ENCODE assay signal across 8 mouse cellular contexts in genomic region chr5:21672812-21673635, GRCm38 (mm10). TPM values are rescaled to one million over a fixed set of nuclear protein-coding genes. Genes with fewer than 3 reads are reported as not detected.
DNase-seq lines count a peak whose midpoint lies in the region; ATAC-seq and TF ChIP-seq lines count a peak whose summit lies in the region.

No protein-coding gene starts in this region.

- peak overlapping the region; percentile 51 for H3K4me2 ChIP-seq in lung, embryonic 14.5 days
- peak overlapping the region; percentile 35 for H3K4me2 ChIP-seq in hindbrain, embryonic 16.5 days (ENCODE audit: low read length)

- DNase-seq in lung, embryonic 14.5 days, result peak; percentile 26
- no peak for DNase-seq in lung, postnatal 14 days
- DNase-seq in c-Kit-positive CD71-positive TER-119-negative erythroid progenitor cells, embryonic 14.5 days (ENCODE audit: low read depth), result peak; percentile 73
- DNase-seq in frontal cortex, adult 2 months (ENCODE audit: extremely low spot score in 1 of 2, low spot score in 1 of 2), result no peak
- no peak for DNase-seq in layer of hippocampus, adult 9-11 months
- no peak for DNase-seq in adrenal gland, postnatal 36 days

- 30% methylated on average over 23 of the region's 23 CpGs for WGBS in lung, embryonic 14.5 days
- 44% methylated on average over 23 of the region's 23 CpGs for WGBS in hindbrain, embryonic 16.5 days

- H3K36me3 ChIP-seq in lung, embryonic 14.5 days (ENCODE audit: insufficient read depth), result peaks cover 13% of the 10 kb centered on the region; the same call in 1 of the 2 replicates
- H3K36me3 ChIP-seq in hindbrain, embryonic 16.5 days (ENCODE audit: control insufficient read depth, insufficient read depth, low read length), result no peaks in the 10 kb centered on the region; the same call in 1 of the 2 replicates

- H3K9me3 ChIP-seq in lung, embryonic 14.5 days (ENCODE audit: low read depth, low read length), result no peaks in the 10 kb centered on the region
- H3K9me3 ChIP-seq in hindbrain, embryonic 16.5 days (ENCODE audit: control insufficient read depth, low read length), result no peaks in the 10 kb centered on the region

- TF ChIP-seq CTCF in lung, embryonic 14.5 days (IDR thresholded peaks at IDR 0.05; ENCODE audit: low read depth), result no peak

- no peak; the same call in 1 of the 2 replicates for ATAC-seq in lung, embryonic 14.5 days (ENCODE audit: insufficient read depth)
- peak; percentile 74 for ATAC-seq in hindbrain, embryonic 16.5 days
- ATAC-seq in megakaryocyte-erythroid progenitor cell, adult 5-6 weeks (replicated peaks; ENCODE audit: low FRiP score, low TSS enrichment, poor library complexity, severe bottlenecking), result peak; percentile 96

- peak overlapping the region; percentile 13; the same call in 1 of the 2 replicates for H3K4me3 ChIP-seq in lung, embryonic 14.5 days (ENCODE audit: low read depth, low read length)
- H3K4me3 ChIP-seq in hindbrain, embryonic 16.5 days (ENCODE audit: low read length), result 0 out of 2 replicates have a peak overlapping the region, but pooled peaks have one; percentile 4

- H3K27me3 ChIP-seq in lung, embryonic 14.5 days (ENCODE audit: insufficient read depth, low read length), result no peaks in the 10 kb centered on the region
- H3K27me3 ChIP-seq in hindbrain, embryonic 16.5 days (replicated peaks; ENCODE audit: control insufficient read depth, insufficient read depth, low read length), result no peaks in the 10 kb centered on the region

- H3K9ac ChIP-seq in lung, embryonic 14.5 days, result no peak overlapping the region
- no peak overlapping the region for H3K9ac ChIP-seq in hindbrain, embryonic 16.5 days (ENCODE audit: low read depth, low read length)

- H3K27ac ChIP-seq in lung, embryonic 14.5 days (ENCODE audit: low read depth), result no peak overlapping the region
- no peak overlapping the region for H3K27ac ChIP-seq in hindbrain, embryonic 16.5 days (ENCODE audit: low read depth, low read length)

- no peaks in the 10 kb centered on the region for H3K4me1 ChIP-seq in lung, embryonic 14.5 days (ENCODE audit: insufficient read depth)
- no peaks in the 10 kb centered on the region; the same call in 1 of the 2 replicates for H3K4me1 ChIP-seq in hindbrain, embryonic 16.5 days (ENCODE audit: control insufficient read depth, insufficient read depth, low read depth, low read length)

RNA-seq across cellular contexts. Expression of gene Armc10, which starts 27.4 kb away (rescaled TPM):
- polyA plus RNA-seq in lung, embryonic 14.5 days (2014; fragmentation: Nextera tagmentation; extraction: Ambion mirVana), result 53.6 and 54.4 TPM in 2 replicates
- polyA plus RNA-seq in hindbrain, embryonic 16.5 days (2015; fragmentation: Nextera tagmentation; extraction: Ambion mirVana), result 40.5 and 45.3 TPM in 2 replicates
- 22.5 and 43.9 TPM in 2 replicates for total RNA-seq in megakaryocyte-erythroid progenitor cell, adult 5-6 weeks (2014; fragmentation: Nextera tagmentation)
- total RNA-seq in megakaryocyte-erythroid progenitor cell, adult 5-6 weeks (2017), result 49.9 and 69.3 TPM in 2 replicates
- 26.6 and 27.2 TPM in 2 replicates for polyA plus RNA-seq in frontal cortex, adult 2 months (2012; rRNA removed)
- 10 to 100 TPM; 11.4 to 28.0 TPM for total RNA-seq in adrenal gland, postnatal 36 days (2021)

RNA-seq across cellular contexts. Expression of gene Fbxl13, which starts 27.6 kb away (rescaled TPM):
- polyA plus RNA-seq in lung, embryonic 14.5 days (2014; fragmentation: Nextera tagmentation; extraction: Ambion mirVana), result 0.49 and 0.50 TPM in 2 replicates
- 0.10 and 0.21 TPM in 2 replicates for polyA plus RNA-seq in hindbrain, embryonic 16.5 days (2015; fragmentation: Nextera tagmentation; extraction: Ambion mirVana)
- 1.8 and 7.1 TPM in 2 replicates for total RNA-seq in megakaryocyte-erythroid progenitor cell, adult 5-6 weeks (2014; fragmentation: Nextera tagmentation)
- 2.3 and 3.3 TPM in 2 replicates for total RNA-seq in megakaryocyte-erythroid progenitor cell, adult 5-6 weeks (2017)
- 0.15 and 0.20 TPM in 2 replicates for polyA plus RNA-seq in frontal cortex, adult 2 months (2012; rRNA removed)
- total RNA-seq in adrenal gland, postnatal 36 days (2021), result not detected

RNA-seq across cellular contexts. Expression of gene Napepld, which starts 28.2 kb away (rescaled TPM):
- 5.1 and 5.5 TPM in 2 replicates for polyA plus RNA-seq in lung, embryonic 14.5 days (2014; fragmentation: Nextera tagmentation; extraction: Ambion mirVana)
- polyA plus RNA-seq in hindbrain, embryonic 16.5 days (2015; fragmentation: Nextera tagmentation; extraction: Ambion mirVana), result 2.6 and 2.9 TPM in 2 replicates
- 2.3 and 3.7 TPM in 2 replicates for total RNA-seq in megakaryocyte-erythroid progenitor cell, adult 5-6 weeks (2014; fragmentation: Nextera tagmentation)
- total RNA-seq in megakaryocyte-erythroid progenitor cell, adult 5-6 weeks (2017), result 1.4 and 3.0 TPM in 2 replicates
- polyA plus RNA-seq in frontal cortex, adult 2 months (2012; rRNA removed), result 7.6 and 7.8 TPM in 2 replicates
- 10 to 100 TPM; 26.4 to 48.6 TPM for total RNA-seq in adrenal gland, postnatal 36 days (2021)

Comparison
In these comparisons a context has a peak if more than half of its experiments do, and no peak if none do; other contexts are left out.
1. DNase-seq: peak in lung, embryonic 14.5 days (single experiment) and c-Kit-positive CD71-positive TER-119-negative erythroid progenitor cells, embryonic 14.5 days (single experiment); none in lung, postnatal 14 days (single experiment), frontal cortex, adult 2 months (0 of 2), layer of hippocampus, adult 9-11 months (single experiment) and adrenal gland, postnatal 36 days (0 of 2).